Mouse (Mus musculus): ENCODE data around the gene Tubd1.

DNA sequence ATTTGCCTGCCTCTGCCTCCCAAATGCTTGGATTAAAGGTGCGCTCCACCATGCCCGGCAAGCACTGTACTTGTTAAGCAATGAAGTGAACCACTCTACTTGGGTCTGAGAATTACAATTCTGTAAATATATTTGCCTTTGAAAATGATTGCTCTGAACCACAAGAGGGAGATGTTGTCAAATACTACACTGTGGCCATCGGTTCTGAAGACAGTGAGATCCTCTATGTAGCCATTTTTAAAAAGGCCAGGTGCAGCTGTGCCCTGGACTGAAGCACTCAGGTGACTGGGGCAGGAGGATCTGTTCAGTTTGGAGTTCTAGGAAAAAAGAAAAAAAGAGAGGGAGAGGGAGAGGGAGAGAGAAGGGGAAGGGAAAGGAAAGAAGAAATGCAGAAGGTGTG, 23.6 kb downstream of the Tubd1 start:
- peak; percentile 86 for TF ChIP-seq CTCF (IDR thresholded peaks at IDR 0.05)
- TF ChIP-seq EP300 (IDR thresholded peaks at IDR 0.05): no peak

Data from lung, postnatal 0 days (tissue).